Mouse (Mus musculus): ENCODE results near the gene Serpinh1. TPM values are rescaled to one million over a fixed set of nuclear protein-coding genes. Genes with fewer than 3 reads are reported as not detected.
A peak's percentile ranks its signal among the peaks of the same experiment; 100 is the strongest.

Serpinh1 gene
- polyA plus RNA-seq (2015; fragmentation: Nextera tagmentation; extraction: Ambion mirVana) = 261 and 291 TPM in 2 replicates

DNA sequence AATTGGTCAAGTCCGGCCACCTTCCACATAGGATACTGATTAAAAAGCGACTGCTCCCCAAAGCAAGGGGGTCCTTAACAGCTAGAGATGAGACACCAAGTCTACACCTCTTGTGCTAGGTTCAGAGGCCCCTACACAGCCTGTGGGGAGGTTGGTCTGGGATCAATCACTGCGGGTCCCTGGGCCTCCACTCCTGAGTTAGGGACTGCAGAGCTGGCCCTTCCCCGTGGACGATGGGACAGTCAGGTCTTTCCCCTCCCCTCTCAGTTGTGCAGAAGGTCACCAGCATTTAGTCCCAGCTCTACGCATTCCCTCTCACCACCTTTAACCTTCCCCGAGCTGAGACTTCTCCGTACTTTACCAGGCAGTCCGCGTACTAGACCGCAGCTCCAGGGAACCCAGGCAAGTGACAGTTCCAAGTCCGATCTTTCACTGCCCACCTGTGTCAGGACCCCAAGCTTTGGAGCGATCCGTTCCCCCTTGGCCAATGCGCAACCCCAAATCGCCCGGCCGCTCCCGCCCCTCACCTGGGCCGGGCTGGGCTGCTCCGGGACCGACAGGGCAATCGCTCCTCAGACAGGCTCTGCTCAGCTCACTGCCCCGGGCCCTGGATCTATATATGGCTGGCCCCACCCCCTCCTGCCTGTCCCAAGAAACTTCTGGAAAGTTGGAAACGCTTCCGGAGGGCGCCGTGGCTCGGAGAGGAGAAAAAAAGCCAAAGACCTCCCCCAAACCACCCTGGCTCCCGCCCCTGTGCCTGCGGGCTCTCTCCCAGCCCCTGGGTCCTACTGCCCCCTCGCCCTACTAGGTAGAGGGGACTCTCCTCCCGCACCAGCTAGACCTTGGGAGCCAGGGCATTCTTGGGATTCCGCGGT lies at the start of gene Serpinh1:
Gene Serpinh1, minus strand, starts transcription at position 714 of the 875 bp plus-strand sequence.
- 2% methylated on average over 34 of the region's 35 CpGs for WGBS
- peak; percentile 44 for ATAC-seq
- Histone ChIP-seq H3K36me3 (ENCODE audit: poor library complexity, severe bottlenecking) (peaks cover 16% of the 10 kb centered on the region), H3K9me3 (replicated peaks) (no peaks in the 10 kb centered on the region), H3K4me1 (peaks cover 78% of the 10 kb centered on the region), H3K4me2 (peak within 1 kb of the TSS; percentile 77), H3K27me3 (no peaks in the 10 kb centered on the region), H3K4me3 (peak within 1 kb of the TSS; percentile 49), H3K27ac (peak within 1 kb of the TSS; percentile 90), H3K9ac (peak within 1 kb of the TSS; percentile 71)

- H3K4me2 ChIP-seq = no peak overlapping the region
- no peak overlapping the region for H3K4me3 ChIP-seq
- H3K9me3 ChIP-seq (replicated peaks) = no peaks in the 10 kb centered on the region
- H3K4me1 ChIP-seq = 0 out of 2 replicates have a peak, but pooled peaks cover 5% of the 10 kb centered on the region
- no peak for ATAC-seq
- 80% methylated on average over 6 of the region's 6 CpGs for WGBS
- no peak overlapping the region for H3K27ac ChIP-seq
- H3K27me3 ChIP-seq = no peaks in the 10 kb centered on the region
- H3K9ac ChIP-seq = no peak overlapping the region
- peaks cover 18% of the 10 kb centered on the region; the same call in 1 of the 2 replicates for H3K36me3 ChIP-seq (ENCODE audit: poor library complexity, severe bottlenecking)
Observed at GRCm38 (mm10) chr7:99402477-99402876, 49.4 kb upstream of the Serpinh1 start.

DNA sequence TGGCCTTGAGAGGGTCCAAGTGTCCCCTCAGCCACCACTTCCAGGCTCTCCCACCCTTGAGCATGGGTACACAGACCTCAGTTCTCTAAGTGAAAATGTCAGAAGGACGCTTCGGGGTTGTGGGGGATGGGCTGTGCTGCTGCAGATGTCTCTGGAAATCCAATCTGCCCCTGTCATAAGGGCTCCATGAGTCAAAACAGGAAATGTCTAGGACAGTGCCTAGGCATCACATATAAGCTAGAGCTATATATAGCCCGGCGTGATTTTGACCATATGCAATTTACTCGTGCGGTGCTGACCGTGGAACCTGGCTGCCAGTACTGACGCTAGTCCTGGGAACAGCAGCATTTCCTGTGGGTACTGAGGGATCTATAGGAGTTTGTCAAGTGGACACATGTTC lies 48.3 kb upstream of the Serpinh1 start:
- WGBS = 88% methylated on average over 8 of the region's 8 CpGs
- H3K4me2 ChIP-seq = no peak overlapping the region
- H3K4me1 ChIP-seq = peaks cover 13% of the 10 kb centered on the region; the same call in 1 of the 2 replicates
- no peak overlapping the region for H3K9ac ChIP-seq
- H3K9me3 ChIP-seq (replicated peaks) = no peaks in the 10 kb centered on the region
- no peak overlapping the region for H3K27ac ChIP-seq
- no peak overlapping the region for H3K4me3 ChIP-seq
- no peak for ATAC-seq
- no peaks in the 10 kb centered on the region for H3K27me3 ChIP-seq
- H3K36me3 ChIP-seq (ENCODE audit: poor library complexity, severe bottlenecking) = peaks cover 18% of the 10 kb centered on the region; the same call in 1 of the 2 replicates

GRCm38 (mm10) chr7:99396994-99397659 lies 44.1 kb upstream of the Serpinh1 start:
- Histone ChIP-seq H3K9ac (no peak overlapping the region), H3K4me2 (no peak overlapping the region), H3K27ac (no peak overlapping the region), H3K27me3 (no peaks in the 10 kb centered on the region), H3K4me1 (peaks cover 26% of the 10 kb centered on the region), H3K9me3 (replicated peaks) (no peaks in the 10 kb centered on the region), H3K4me3 (no peak overlapping the region), H3K36me3 (ENCODE audit: poor library complexity, severe bottlenecking) (peaks cover 29% of the 10 kb centered on the region; the same call in 1 of the 2 replicates)
- 84% methylated on average over 11 of the region's 11 CpGs for WGBS
- no peak for ATAC-seq

GRCm38 (mm10) chr7:99395908-99396616 lies 43.0 kb upstream of the Serpinh1 start:
- no peak overlapping the region for H3K4me2 ChIP-seq
- ATAC-seq = peak; percentile 41; the same call in 1 of the 2 replicates
- WGBS = 57% methylated on average over 11 of the region's 11 CpGs
- peak overlapping the region; percentile 5; the same call in 1 of the 2 replicates for H3K27ac ChIP-seq
- H3K36me3 ChIP-seq (ENCODE audit: poor library complexity, severe bottlenecking) = peaks cover 38% of the 10 kb centered on the region; the same call in 1 of the 2 replicates
- no peaks in the 10 kb centered on the region for H3K27me3 ChIP-seq
- peaks cover 26% of the 10 kb centered on the region for H3K4me1 ChIP-seq
- H3K4me3 ChIP-seq = no peak overlapping the region
- no peak overlapping the region for H3K9ac ChIP-seq
- H3K9me3 ChIP-seq (replicated peaks) = no peaks in the 10 kb centered on the region

DNA sequence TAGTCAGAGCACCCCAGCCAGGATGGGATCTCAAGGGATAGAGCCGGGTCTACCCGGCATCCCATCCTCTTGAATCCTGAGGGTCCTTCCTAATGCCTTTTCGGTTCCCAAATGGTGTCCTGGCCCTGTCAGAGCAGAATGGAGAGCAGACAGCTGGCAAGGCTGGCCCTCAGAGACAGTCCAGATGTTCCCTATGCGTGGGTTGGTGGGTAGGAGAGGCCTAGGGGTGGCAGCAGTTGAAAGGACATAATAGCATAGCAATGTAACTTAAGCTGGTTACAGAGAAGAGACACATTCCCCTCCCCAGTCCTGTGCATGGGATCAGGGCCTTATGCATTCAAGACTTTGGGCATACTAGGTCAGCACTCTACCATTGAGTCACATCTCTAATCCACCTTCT lies 42.3 kb upstream of the Serpinh1 start:
- H3K4me1 ChIP-seq = peaks cover 31% of the 10 kb centered on the region
- peaks cover 44% of the 10 kb centered on the region; the same call in 1 of the 2 replicates for H3K36me3 ChIP-seq (ENCODE audit: poor library complexity, severe bottlenecking)
- WGBS = 81% methylated on average over 4 of the region's 4 CpGs
- no peaks in the 10 kb centered on the region for H3K27me3 ChIP-seq
- H3K27ac ChIP-seq = peak overlapping the region; percentile 5; the same call in 1 of the 2 replicates
- no peaks in the 10 kb centered on the region for H3K9me3 ChIP-seq (replicated peaks)
- no peak for ATAC-seq
- H3K4me3 ChIP-seq = no peak overlapping the region
- no peak overlapping the region for H3K4me2 ChIP-seq
- H3K9ac ChIP-seq = no peak overlapping the region

DNA sequence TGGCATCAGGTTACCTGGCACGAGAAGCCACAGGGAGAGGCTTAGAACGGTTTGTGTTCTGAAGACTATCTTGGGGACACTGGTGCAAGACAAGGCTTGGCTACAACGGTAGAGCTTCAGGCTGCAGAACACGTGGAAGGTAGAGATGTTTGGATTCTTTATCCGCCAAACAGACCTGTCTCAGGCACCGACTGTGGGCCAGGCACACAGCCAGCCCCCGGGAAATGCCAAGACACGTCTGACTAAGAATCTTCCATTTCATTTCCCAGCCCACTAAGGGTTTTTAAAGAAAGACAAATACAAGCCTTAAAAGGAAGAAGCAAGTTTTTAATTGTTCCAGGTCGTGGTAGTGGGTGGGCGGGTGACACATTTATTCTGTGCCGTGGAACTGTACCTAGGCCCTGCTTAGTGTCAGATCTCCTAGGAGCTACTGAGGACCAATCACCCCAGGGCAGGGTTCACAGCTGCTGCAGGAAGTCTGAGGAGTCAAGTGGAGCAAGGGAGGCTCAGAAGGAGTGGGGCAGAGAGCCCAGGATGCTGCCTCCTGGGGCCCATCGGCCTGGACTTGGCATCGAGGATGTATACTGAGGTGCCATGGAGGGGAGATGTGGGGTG lies 40.8 kb upstream of the Serpinh1 start:
- Histone ChIP-seq H3K4me1 (peaks cover 33% of the 10 kb centered on the region), H3K27ac (no peak overlapping the region), H3K4me2 (no peak overlapping the region), H3K36me3 (ENCODE audit: poor library complexity, severe bottlenecking) (peaks cover 39% of the 10 kb centered on the region), H3K4me3 (no peak overlapping the region), H3K27me3 (no peaks in the 10 kb centered on the region), H3K9ac (no peak overlapping the region), H3K9me3 (replicated peaks) (no peaks in the 10 kb centered on the region)
- 84% methylated on average over 13 of the region's 13 CpGs for WGBS
- no peak for ATAC-seq

DNA sequence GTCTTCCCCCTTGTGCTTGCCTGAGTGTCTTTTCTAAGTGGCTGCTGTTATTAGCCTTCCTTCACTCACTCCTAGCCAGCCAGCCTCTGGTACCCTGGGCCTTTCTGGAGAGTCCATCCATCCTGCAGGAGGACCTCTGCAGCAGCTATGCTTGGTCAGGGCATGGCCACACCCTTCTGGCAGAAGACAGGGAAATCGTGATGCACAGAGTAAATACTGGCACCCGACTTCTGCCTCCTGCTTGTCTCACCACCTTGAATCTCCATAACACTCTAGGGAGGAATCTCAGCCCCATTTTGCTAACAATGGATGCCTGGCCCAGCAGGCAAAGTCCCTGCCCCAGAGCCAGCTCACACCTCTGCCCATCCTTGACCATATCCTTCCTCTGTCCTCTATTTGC lies 39.7 kb upstream of the Serpinh1 start:
- Histone ChIP-seq H3K4me2 (no peak overlapping the region), H3K27me3 (no peaks in the 10 kb centered on the region), H3K9me3 (replicated peaks) (no peaks in the 10 kb centered on the region), H3K4me1 (peaks cover 33% of the 10 kb centered on the region), H3K4me3 (no peak overlapping the region), H3K9ac (no peak overlapping the region), H3K27ac (no peak overlapping the region), H3K36me3 (ENCODE audit: poor library complexity, severe bottlenecking) (peaks cover 50% of the 10 kb centered on the region)
- WGBS = 82% methylated on average over 2 of the region's 2 CpGs
- ATAC-seq = no peak

GRCm38 (mm10) chr7:99390559-99390958 lies 37.5 kb upstream of the Serpinh1 start:
- no peaks in the 10 kb centered on the region for H3K9me3 ChIP-seq (replicated peaks)
- peaks cover 55% of the 10 kb centered on the region for H3K36me3 ChIP-seq (ENCODE audit: poor library complexity, severe bottlenecking)
- H3K4me2 ChIP-seq = no peak overlapping the region
- ATAC-seq = no peak
- H3K9ac ChIP-seq = no peak overlapping the region
- H3K4me3 ChIP-seq = no peak overlapping the region
- no peak overlapping the region for H3K27ac ChIP-seq
- no peaks in the 10 kb centered on the region for H3K27me3 ChIP-seq
- 17% methylated on average over 4 of the region's 4 CpGs for WGBS
- peaks cover 21% of the 10 kb centered on the region for H3K4me1 ChIP-seq

DNA sequence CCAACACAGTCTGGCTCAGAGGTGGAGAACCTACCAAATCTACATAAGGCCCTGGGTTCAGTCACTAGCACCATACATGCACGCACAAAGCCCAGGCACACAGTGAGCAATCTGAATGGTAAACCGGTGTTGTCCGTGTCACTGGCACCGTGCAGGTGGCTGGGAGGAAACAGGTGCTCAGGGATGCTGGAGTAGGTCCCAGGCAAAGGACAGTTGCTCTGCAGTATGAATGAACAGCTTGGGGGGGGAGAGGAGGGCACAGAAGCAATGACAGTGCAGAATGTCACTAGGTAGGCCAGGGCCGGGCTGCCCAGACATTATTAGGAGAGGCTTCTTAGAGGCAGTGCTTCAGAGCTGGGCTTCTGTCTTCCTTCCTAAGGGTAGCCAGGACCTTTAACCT lies 34.3 kb upstream of the Serpinh1 start:
- H3K27ac ChIP-seq = no peak overlapping the region
- peaks cover 35% of the 10 kb centered on the region for H3K36me3 ChIP-seq (ENCODE audit: poor library complexity, severe bottlenecking)
- no peak overlapping the region for H3K9ac ChIP-seq
- peaks cover 44% of the 10 kb centered on the region for H3K4me1 ChIP-seq
- 0 out of 2 replicates have a peak, but pooled peaks cover 9% of the 10 kb centered on the region for H3K27me3 ChIP-seq
- no peak overlapping the region for H3K4me3 ChIP-seq
- no peak for ATAC-seq
- H3K9me3 ChIP-seq (replicated peaks) = no peaks in the 10 kb centered on the region
- 97% methylated on average over 5 of the region's 5 CpGs for WGBS
- no peak overlapping the region for H3K4me2 ChIP-seq

GRCm38 (mm10) chr7:99386811-99387210 lies 33.8 kb upstream of the Serpinh1 start:
- H3K9ac ChIP-seq = no peak overlapping the region
- no peak overlapping the region for H3K27ac ChIP-seq
- H3K4me3 ChIP-seq = no peak overlapping the region
- H3K27me3 ChIP-seq = 0 out of 2 replicates have a peak, but pooled peaks cover 9% of the 10 kb centered on the region
- no peak for ATAC-seq
- WGBS = 91% methylated on average over 4 of the region's 4 CpGs
- peaks cover 34% of the 10 kb centered on the region for H3K36me3 ChIP-seq (ENCODE audit: poor library complexity, severe bottlenecking)
- H3K4me1 ChIP-seq = peaks cover 48% of the 10 kb centered on the region
- H3K9me3 ChIP-seq (replicated peaks) = no peaks in the 10 kb centered on the region
- H3K4me2 ChIP-seq = no peak overlapping the region
